Mouse (Mus musculus) gastrocnemius, adult 2 months (tissue): ENCODE data around the gene Cdk9. TPM values are rescaled to one million over a fixed set of nuclear protein-coding genes. Genes with fewer than 3 reads are reported as not detected.

ENCODE experiments used
- DNase-seq: peaks from one replicate; pipeline ENCODE4 v3.0.0; 2022
- H3K27ac ChIP-seq: fragments of 200-600 bp; 2 replicates; pipeline ENCODE4 v1.8.1; 2022; ENCODE audit warnings: mild to moderate bottlenecking
- H3K4me3 ChIP-seq: fragments of 200-600 bp; 2 replicates; pipeline ENCODE4 v1.8.1; 2022; ENCODE audit warnings: mild to moderate bottlenecking, moderate library complexity
- CTCF ChIP-seq: fragments of 200-600 bp; IDR thresholded peaks from 2 replicates; pipeline ENCODE4 v1.8.1; 2022; ENCODE audit warnings: antibody characterized with exemption, mild to moderate bottlenecking, moderate library complexity
- intact Hi-C: fragments of 180-260 bp; cut with DNase I; formaldehyde crosslinking; loops from one replicate; pipeline ENCODE4 v1.15.1; 2025
- long read RNA-seq, 2 experiments: library from polyadenylated mRNA; stranded (forward); transcript quantifications; one replicate each; pipeline ENCODE4 v2.0.0; 2021
- total RNA-seq, 2 experiments: library from RNA; stranded (reverse); gene quantifications; 2 replicates each; pipeline ENCODE4 v1.2.3; 2021

Cdk9 gene
- total RNA-seq, result 10 to 100 TPM; 20.2 to 22.0 TPM
- long read RNA-seq, experiment 1, transcript Cdk9-201 (7 exons, 1,733 nt), result major isoform, 32 of 34 reads
- long read RNA-seq, experiment 1, partial matches to known transcripts, result 1 of 34 reads
- long read RNA-seq, experiment 1, other reads (novel, unspliced or antisense), result 1 of 34 reads
- long read RNA-seq, experiment 2, transcript Cdk9-201 (7 exons, 1,733 nt), result major isoform, 39 of 46 reads
- long read RNA-seq, experiment 2, partial matches to known transcripts, result 3 of 46 reads
- long read RNA-seq, experiment 2, other reads (novel, unspliced or antisense), result 3 of 46 reads

- intact Hi-C loops, result loop anchor here (2.0 kb wide), 1 partner anchor 18 kb away; no protein-coding TSS in a partner anchor
- no peak; the same call in none of the 2 replicates for TF ChIP-seq CTCF
- peak within 1 kb of the TSS; percentile 91 for H3K4me3 ChIP-seq
- peak; percentile 95 for DNase-seq
- peak within 1 kb of the TSS; percentile 96 for H3K27ac ChIP-seq
Measured at GRCm38 (mm10) chr2:32712934-32713817, at the start of gene Cdk9. Gene Cdk9 (minus strand): TSS chr2:32713076.

GRCm38 (mm10) chr2:32761859-32762258 is 49.0 kb upstream of the Cdk9 start:
- DNase-seq, result no peak
- TF ChIP-seq CTCF, result no peak
- H3K27ac ChIP-seq, result no peak overlapping the region
- intact Hi-C loops, result no loop called here
- no peak overlapping the region for H3K4me3 ChIP-seq

- intact Hi-C loops, result no loop called here
- no peak for TF ChIP-seq CTCF
- DNase-seq, result no peak
- Histone ChIP-seq H3K27ac (no peak overlapping the region), H3K4me3 (no peak overlapping the region)
Measured at GRCm38 (mm10) chr2:32761361-32761760, 48.5 kb upstream of the Cdk9 start.

- intact Hi-C loops, result no loop called here
- TF ChIP-seq CTCF, result no peak
- Histone ChIP-seq H3K4me3 (no peak overlapping the region), H3K27ac (no peak overlapping the region)
- DNase-seq, result no peak
Measured at GRCm38 (mm10) chr2:32759001-32759400, 46.1 kb upstream of the Cdk9 start.

GRCm38 (mm10) chr2:32758503-32758902 is 45.6 kb upstream of the Cdk9 start:
- H3K4me3 ChIP-seq, result no peak overlapping the region
- H3K27ac ChIP-seq, result no peak overlapping the region
- no peak for DNase-seq
- intact Hi-C loops, result no loop called here
- TF ChIP-seq CTCF, result no peak

- peak; percentile 98 for TF ChIP-seq CTCF
- peak; percentile 98 for DNase-seq
- intact Hi-C loops, result loop anchor here (1.0 kb wide), 1 partner anchor 43 kb away; no protein-coding TSS in a partner anchor
- H3K27ac ChIP-seq, result peak within 1 kb of the TSS; percentile 90
- H3K4me3 ChIP-seq, result peak within 1 kb of the TSS; percentile 93
Measured at GRCm38 (mm10) chr2:32757056-32757845, 44.4 kb upstream of the Cdk9 start, which contains the start of gene Tor2a. Gene Tor2a (plus strand): TSS chr2:32757234.

GRCm38 (mm10) chr2:32756674-32757055 is 43.8 kb upstream of the Cdk9 start:
- intact Hi-C loops, result loop anchor here (1.0 kb wide), 1 partner anchor 42 kb away; no protein-coding TSS in a partner anchor
- H3K4me3 ChIP-seq, result peak overlapping the region; percentile 93

GRCm38 (mm10) chr2:32752181-32752580 is 39.3 kb upstream of the Cdk9 start:
- intact Hi-C loops, result no loop called here
- no peak for DNase-seq
- Histone ChIP-seq H3K4me3 (no peak overlapping the region), H3K27ac (no peak overlapping the region)
- TF ChIP-seq CTCF, result no peak

More at GRCm38 (mm10) chr2:32756674-32757055, 43.8 kb upstream of the Cdk9 start:
- TF ChIP-seq CTCF, result no peak
- peak overlapping the region; percentile 46; the same call in 1 of the 2 replicates for H3K27ac ChIP-seq
- DNase-seq, result no peak

- DNase-seq, result no peak
- no peak for TF ChIP-seq CTCF
- intact Hi-C loops, result no loop called here
- H3K27ac ChIP-seq, result no peak overlapping the region
- peak overlapping the region; percentile 31; the same call in 1 of the 2 replicates for H3K4me3 ChIP-seq
Measured at GRCm38 (mm10) chr2:32751665-32752033, 38.8 kb upstream of the Cdk9 start.

GRCm38 (mm10) chr2:32750887-32751664 is 38.2 kb upstream of the Cdk9 start:
- intact Hi-C loops, result no loop called here
- peak overlapping the region; percentile 31 for H3K4me3 ChIP-seq
- TF ChIP-seq CTCF, result no peak
- no peak overlapping the region for H3K27ac ChIP-seq
- DNase-seq, result no peak

GRCm38 (mm10) chr2:32750199-32750598 is 37.3 kb upstream of the Cdk9 start:
- no peak for DNase-seq
- peak; percentile 9 for TF ChIP-seq CTCF
- intact Hi-C loops, result no loop called here
- no peak overlapping the region for H3K4me3 ChIP-seq
- H3K27ac ChIP-seq, result no peak overlapping the region

GRCm38 (mm10) chr2:32749082-32749481 is 36.2 kb upstream of the Cdk9 start:
- no peak for TF ChIP-seq CTCF
- H3K27ac ChIP-seq, result no peak overlapping the region
- intact Hi-C loops, result no loop called here
- no peak overlapping the region for H3K4me3 ChIP-seq
- DNase-seq, result no peak
